29 mouse cellular contexts compared by ENCODE assay signal in genomic region chr1:130467453-130467852, GRCm38 (mm10). TPM values are rescaled to one million over a fixed set of nuclear protein-coding genes. Genes with fewer than 3 reads are reported as not detected.
A peak's percentile ranks its signal among the peaks of the same experiment; 100 is the strongest.
DNase-seq lines count a peak whose midpoint lies in the region; ATAC-seq and TF ChIP-seq lines count a peak whose summit lies in the region.
"Had no signal": no experiment of that assay in that cellular context is flagged by ENCODE, and none has a peak within 500 bp of the region (broad histone marks: within the 10 kb centered on the region; RNA-seq: fewer than 3 reads in every experiment).

No protein-coding gene starts in this region.

- intact Hi-C loops in heart, adult 2 months (cut with DNase I): no loop called here
- intact Hi-C loops in left cerebral cortex, postnatal 36 days (cut with DNase I): no loop called here

- TF ChIP-seq EP300 in heart, adult 2 months (IDR thresholded peaks at IDR 0.05; ENCODE audit: insufficient read depth, low read depth, low read length): no peak

- H3K27ac ChIP-seq in heart, embryonic 13.5 days (replicated peaks): 0 out of 2 replicates have a peak overlapping the region, but pooled peaks have one; percentile 20
- no peak overlapping the region for H3K27ac ChIP-seq in heart, adult 2 months
- H3K27ac ChIP-seq in kidney, postnatal 0 days: no peak overlapping the region
- H3K27ac ChIP-seq: forebrain, embryonic 10.5 days; hindbrain, embryonic 14.5 days; limb, embryonic 15.5 days; midbrain, embryonic 12.5 days; neural tube, embryonic 15.5 days had no signal

- no peaks in the 10 kb centered on the region for H3K79me2 ChIP-seq in heart, adult 2 months (replicated peaks; ENCODE audit: control insufficient read depth, insufficient read depth, low read length)

- no peaks in the 10 kb centered on the region for H3K27me3 ChIP-seq in heart, embryonic 13.5 days (replicated peaks)
- no peaks in the 10 kb centered on the region for H3K27me3 ChIP-seq in heart, adult 2 months (ENCODE audit: control insufficient read depth, insufficient read depth, low read length)
- no peaks in the 10 kb centered on the region for H3K27me3 ChIP-seq in kidney, postnatal 0 days (ENCODE audit: insufficient read depth, low read length)
- H3K27me3 ChIP-seq: heart, embryonic 12.5 days; limb, embryonic 15.5 days; midbrain, embryonic 12.5 days; neural tube, embryonic 15.5 days had no signal

- H3K36me3 ChIP-seq in heart, embryonic 13.5 days: no peaks in the 10 kb centered on the region
- no peaks in the 10 kb centered on the region; the same call in 1 of the 2 replicates for H3K36me3 ChIP-seq in heart, adult 2 months (ENCODE audit: control insufficient read depth, insufficient read depth, low read length)
- no peaks in the 10 kb centered on the region for H3K36me3 ChIP-seq in kidney, postnatal 0 days (ENCODE audit: insufficient read depth, low read length)
- H3K36me3 ChIP-seq: forebrain, embryonic 10.5 days; heart, embryonic 12.5 days; limb, embryonic 15.5 days; midbrain, embryonic 12.5 days; neural tube, embryonic 15.5 days had no signal

- ATAC-seq in heart, embryonic 13.5 days (ENCODE audit: extremely low read depth, insufficient number of reproducible peaks, low FRiP score, low TSS enrichment): no peak
- peak; percentile 69 for ATAC-seq in kidney, postnatal 0 days (replicated peaks; ENCODE audit: low FRiP score, low read depth)
- ATAC-seq: CD4-positive, CD25-positive, alpha-beta regulatory T cell, adult 4 months; forebrain, embryonic 16.5 days; inflammation-experienced regulatory T-cells, adult 6 months had no signal

- no peak overlapping the region for H3K4me3 ChIP-seq in heart, embryonic 13.5 days
- no peak overlapping the region for H3K4me3 ChIP-seq in heart, adult 2 months
- no peak overlapping the region for H3K4me3 ChIP-seq in kidney, postnatal 0 days (replicated peaks; ENCODE audit: low read depth, low read length)
- H3K4me3 ChIP-seq: forebrain, embryonic 10.5 days; heart, embryonic 12.5 days; limb, embryonic 15.5 days; midbrain, embryonic 12.5 days; neural tube, embryonic 15.5 days had no signal

- TF ChIP-seq CTCF in heart, adult 2 months (IDR thresholded peaks at IDR 0.05): no peak
- no peak for TF ChIP-seq CTCF in kidney, postnatal 0 days (IDR thresholded peaks at IDR 0.05; ENCODE audit: low read depth)

- no peaks in the 10 kb centered on the region for H3K9me3 ChIP-seq in heart, embryonic 13.5 days
- H3K9me3 ChIP-seq in kidney, postnatal 0 days (replicated peaks; ENCODE audit: low read length): no peaks in the 10 kb centered on the region
- H3K9me3 ChIP-seq: forebrain, embryonic 10.5 days; heart, embryonic 12.5 days; limb, embryonic 15.5 days; midbrain, embryonic 12.5 days; neural tube, embryonic 15.5 days had no signal

- H3K4me2 ChIP-seq in heart, embryonic 13.5 days: no peak overlapping the region
- no peak overlapping the region for H3K4me2 ChIP-seq in kidney, postnatal 0 days (ENCODE audit: low read length)
- H3K4me2 ChIP-seq: heart, embryonic 12.5 days; hindbrain, embryonic 14.5 days; limb, embryonic 15.5 days; midbrain, embryonic 12.5 days; neural tube, embryonic 15.5 days had no signal

- DNase-seq in heart, adult 2 months: no peak
- DNase-seq in kidney, postnatal 0 days (ENCODE audit: low spot score): peak; percentile 69
- DNase-seq in kidney, adult 18-20 months: no peak
- peak; percentile 7 for DNase-seq in lung, postnatal 10 days
- DNase-seq in lung, postnatal 14 days: no peak
- no peak for DNase-seq in left cerebral cortex, postnatal 36 days (ENCODE audit: low spot score in 2 of 2)
- DNase-seq: adrenal gland, postnatal 36 days; cerebellum, adult 9-11 months; gastrocnemius, postnatal 10 days; heart, postnatal 36 days; layer of hippocampus, adult 9-11 months; left cerebral cortex, postnatal 4 days; right cerebral cortex, adult 18-20 months; right cerebral cortex, postnatal 4 days had no signal

- no peak overlapping the region for H3K9ac ChIP-seq in heart, embryonic 13.5 days
- H3K9ac ChIP-seq in heart, adult 2 months (ENCODE audit: low read depth, low read length): no peak overlapping the region
- H3K9ac ChIP-seq in kidney, postnatal 0 days (ENCODE audit: low read depth, low read length): no peak overlapping the region
- H3K9ac ChIP-seq: heart, embryonic 12.5 days; hindbrain, embryonic 14.5 days; limb, embryonic 15.5 days; midbrain, embryonic 12.5 days; neural tube, embryonic 15.5 days had no signal

- WGBS in heart, embryonic 13.5 days: 49% methylated on average over 2 of the region's 2 CpGs
- WGBS in heart, adult 2 months: 71% methylated on average over 2 of the region's 2 CpGs
- WGBS in kidney, postnatal 0 days: 37% methylated on average over 2 of the region's 2 CpGs

- H3K4me1 ChIP-seq in heart, embryonic 13.5 days: peaks cover 5% of the 10 kb centered on the region
- no peaks in the 10 kb centered on the region for H3K4me1 ChIP-seq in heart, adult 2 months (ENCODE audit: control insufficient read depth, insufficient read depth, low read length)
- no peaks in the 10 kb centered on the region for H3K4me1 ChIP-seq in kidney, postnatal 0 days (replicated peaks; ENCODE audit: insufficient read depth, low read length)

- no peak for TF ChIP-seq POLR2A in heart, adult 2 months (IDR thresholded peaks at IDR 0.05; ENCODE audit: insufficient read depth, low read depth, low read length)

RNA-seq across cellular contexts. Expression of gene Cd55, which starts 4.9 kb away (rescaled TPM):
- polyA plus RNA-seq in heart, embryonic 13.5 days (2015; fragmentation: Nextera tagmentation; extraction: Ambion mirVana): 11.1 and 13.6 TPM in 2 replicates
- total RNA-seq in heart, adult 2 months (2021): 1 to 10 TPM; 7.6 to 8.3 TPM
- 8.0 and 15.4 TPM in 2 replicates for polyA plus RNA-seq in heart, adult 2 months (2012; rRNA removed)
- polyA plus RNA-seq in kidney, postnatal 0 days (2015; fragmentation: Nextera tagmentation; extraction: Ambion mirVana): 11.3 and 12.3 TPM in 2 replicates
- 1 to 10 TPM; 5.2 to 5.5 TPM for total RNA-seq in left cerebral cortex, postnatal 36 days (2021)

RNA-seq across cellular contexts. Expression of gene Cd55b, which starts 44.6 kb away (rescaled TPM):
- polyA plus RNA-seq in heart, embryonic 13.5 days (2015; fragmentation: Nextera tagmentation; extraction: Ambion mirVana): not detected in 2 replicates
- not detected for total RNA-seq in heart, adult 2 months (2021)
- polyA plus RNA-seq in heart, adult 2 months (2012; rRNA removed): not detected in 2 replicates
- polyA plus RNA-seq in kidney, postnatal 0 days (2015; fragmentation: Nextera tagmentation; extraction: Ambion mirVana): not detected in 2 replicates
- total RNA-seq in left cerebral cortex, postnatal 36 days (2021): not detected
- total RNA-seq: common myeloid progenitor, adult 5-6 weeks; granulocyte monocyte progenitor cell, adult 5-6 weeks; left cerebral cortex, adult 18-20 months; left cerebral cortex, postnatal 4 days; megakaryocyte, adult 5-6 weeks had no signal
- polyA plus RNA-seq: CD4-positive, CD25-positive, alpha-beta regulatory T cell, adult 4 months; forebrain, embryonic 10.5 days; forebrain, embryonic 16.5 days; heart, embryonic 12.5 days; hindbrain, embryonic 14.5 days; inflammation-experienced regulatory T-cells, adult 6 months; limb, embryonic 15.5 days; liver, embryonic 16.5 days; midbrain, embryonic 12.5 days; neural tube, embryonic 15.5 days had no signal

Comparison
In these comparisons a context has a peak if more than half of its experiments do, and no peak if none do; other contexts are left out.
1. DNase-seq: peak in kidney, postnatal 0 days (single experiment) and lung, postnatal 10 days (single experiment); none in heart, adult 2 months (0 of 2), kidney, adult 18-20 months (single experiment), lung, postnatal 14 days (single experiment) and left cerebral cortex, postnatal 36 days (0 of 2).